Mouse (Mus musculus): ENCODE measurements at regions not wholly inside any gene's neighbourhood (a gene's known extent, or its start where the extent isn't known, plus 50 kb on each side); places are given as distances from the start of the nearest gene placed in this dataset.

- no peak for DNase-seq (ENCODE audit: low spot score)
Measured at GRCm38 (mm10) chr1:176683146-176683545, 130.7 kb downstream of the Cep170 start.

GRCm38 (mm10) chr1:176681971-176682370 is 131.9 kb downstream of the Cep170 start:
- DNase-seq (ENCODE audit: low spot score), result no peak

- DNase-seq (ENCODE audit: low spot score), result no peak
Measured at GRCm38 (mm10) chr1:176675184-176675583, 138.7 kb downstream of the Cep170 start.

GRCm38 (mm10) chr1:176671081-176671480 is 142.8 kb downstream of the Cep170 start:
- no peak for DNase-seq (ENCODE audit: low spot score)

GRCm38 (mm10) chr1:176667552-176668306 is 146.1 kb downstream of the Cep170 start:
- no peak for DNase-seq (ENCODE audit: low spot score)

- DNase-seq (ENCODE audit: low spot score), result no peak
Measured at GRCm38 (mm10) chr1:176660286-176660685, 153.6 kb downstream of the Cep170 start.

GRCm38 (mm10) chr1:176658639-176659038 is 155.2 kb downstream of the Cep170 start:
- no peak for DNase-seq (ENCODE audit: low spot score)

GRCm38 (mm10) chr1:176655487-176656333 is 158.2 kb downstream of the Cep170 start:
- no peak for DNase-seq (ENCODE audit: low spot score)

GRCm38 (mm10) chr1:176644248-176644647 is 169.6 kb downstream of the Cep170 start:
- DNase-seq (ENCODE audit: low spot score), result no peak

- no peak for DNase-seq (ENCODE audit: low spot score)
Measured at GRCm38 (mm10) chr1:176623171-176623570, 190.7 kb downstream of the Cep170 start.

- DNase-seq (ENCODE audit: low spot score), result no peak
Measured at GRCm38 (mm10) chr1:176622213-176622612, 191.7 kb downstream of the Cep170 start.

- no peak for DNase-seq (ENCODE audit: low spot score)
Measured at GRCm38 (mm10) chr1:176621285-176621684, 192.6 kb downstream of the Cep170 start.

- DNase-seq (ENCODE audit: low spot score), result no peak
Measured at GRCm38 (mm10) chr1:176618896-176619295, 195.0 kb downstream of the Cep170 start.

GRCm38 (mm10) chr1:176615673-176616072 is 198.2 kb downstream of the Cep170 start:
- no peak for DNase-seq (ENCODE audit: low spot score)

- DNase-seq (ENCODE audit: low spot score), result no peak
Measured at GRCm38 (mm10) chr1:176594312-176594711, 219.6 kb downstream of the Cep170 start.

- DNase-seq (ENCODE audit: low spot score), result no peak
Measured at GRCm38 (mm10) chr1:176588144-176588543, 225.7 kb downstream of the Cep170 start.

GRCm38 (mm10) chr1:176573703-176574102 is 240.2 kb downstream of the Cep170 start:
- no peak for DNase-seq (ENCODE audit: low spot score)

- no peak for DNase-seq (ENCODE audit: low spot score)
Measured at GRCm38 (mm10) chr1:176558457-176559415, 255.1 kb downstream of the Cep170 start.

- DNase-seq (ENCODE audit: low spot score), result no peak
Measured at GRCm38 (mm10) chr1:176534417-176534816, 259.3 kb upstream of the Pld5 start.

GRCm38 (mm10) chr1:176529037-176529436 is 253.9 kb upstream of the Pld5 start:
- DNase-seq (ENCODE audit: low spot score), result no peak

- no peak for DNase-seq (ENCODE audit: low spot score)
Measured at GRCm38 (mm10) chr1:176511467-176511866, 236.4 kb upstream of the Pld5 start.

GRCm38 (mm10) chr1:176505441-176505840 is 230.3 kb upstream of the Pld5 start:
- no peak for DNase-seq (ENCODE audit: low spot score)
